Mouse (Mus musculus): ENCODE data around the gene Heatr4. TPM values are rescaled to one million over a fixed set of nuclear protein-coding genes. Genes with fewer than 3 reads are reported as not detected.
"Not testable (repeated sequence)": the region's sequence is repeated elsewhere in the genome, so short reads cannot be mapped to it uniquely, and the experiment has no call there.

Heatr4 gene
- polyA plus RNA-seq, 1 experiment from 2014 or later, result not detected

DNA sequence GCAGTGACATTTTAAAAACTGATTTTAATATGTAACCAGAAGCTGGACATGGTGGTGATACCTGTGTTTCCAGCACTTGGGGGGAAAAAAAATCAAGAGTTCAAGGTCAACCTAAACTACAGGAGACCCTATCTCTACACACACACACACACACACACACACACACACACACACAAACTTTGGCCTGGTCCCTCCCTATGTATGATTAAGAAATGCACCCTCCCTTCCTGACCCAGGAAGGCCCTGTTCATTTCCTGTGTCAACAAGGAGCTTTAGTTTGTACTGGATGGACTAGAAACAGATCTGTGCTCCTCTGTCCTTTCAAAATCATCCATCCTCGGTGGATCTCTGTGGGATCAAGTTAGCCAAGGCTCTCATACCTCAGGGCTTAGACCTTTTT is 46.1 kb downstream of the Heatr4 start:
- H3K27me3 ChIP-seq (replicated peaks; ENCODE audit: control insufficient read depth, insufficient read depth, low read length); H3K27ac ChIP-seq (ENCODE audit: low read depth, low read length); H3K4me3 ChIP-seq (ENCODE audit: low read depth, low read length); H3K9ac ChIP-seq (ENCODE audit: low read depth, low read length); H3K4me2 ChIP-seq; ATAC-seq (replicated peaks; ENCODE audit: low FRiP score); DNase-seq (ENCODE audit: low spot score); H3K36me3 ChIP-seq (ENCODE audit: control insufficient read depth, insufficient read depth, low read length); H3K9me3 ChIP-seq (ENCODE audit: control insufficient read depth, low read length): not testable (repeated sequence)
- WGBS, result 47% methylated on average over 1 of the region's 1 CpGs
- peaks cover 21% of the 10 kb centered on the region for H3K4me1 ChIP-seq (replicated peaks; ENCODE audit: control insufficient read depth, insufficient read depth, low read length)

DNA sequence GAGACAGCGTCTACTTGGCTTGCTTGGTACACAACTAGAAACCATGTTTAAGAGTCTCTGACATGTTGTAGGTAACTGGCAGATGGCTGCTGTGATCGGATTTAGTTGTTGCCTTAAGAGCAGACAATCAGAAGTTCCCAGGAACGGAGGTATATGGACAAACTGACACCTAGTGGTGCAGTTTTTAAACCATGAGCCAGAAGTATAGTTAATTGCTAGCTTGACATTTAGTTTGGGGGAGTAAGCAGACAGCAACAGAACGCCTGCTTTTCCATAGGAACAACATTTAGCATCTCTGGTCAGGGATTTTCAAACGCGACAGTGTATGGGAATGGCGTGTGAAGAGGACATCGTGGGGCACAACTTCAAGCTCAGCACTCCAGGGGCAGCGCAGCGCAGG is 47.1 kb downstream of the Heatr4 start:
- Histone ChIP-seq H3K4me3 (ENCODE audit: low read depth, low read length) (no peak overlapping the region), H3K36me3 (ENCODE audit: control insufficient read depth, insufficient read depth, low read length) (no peaks in the 10 kb centered on the region), H3K4me1 (replicated peaks; ENCODE audit: control insufficient read depth, insufficient read depth, low read length) (peaks cover 21% of the 10 kb centered on the region), H3K4me2 (no peak overlapping the region), H3K27ac (ENCODE audit: low read depth, low read length) (no peak overlapping the region), H3K9ac (ENCODE audit: low read depth, low read length) (no peak overlapping the region), H3K9me3 (ENCODE audit: control insufficient read depth, low read length) (no peaks in the 10 kb centered on the region), H3K27me3 (replicated peaks; ENCODE audit: control insufficient read depth, insufficient read depth, low read length) (no peaks in the 10 kb centered on the region)
- DNase-seq (ENCODE audit: low spot score) (no peak), ATAC-seq (replicated peaks; ENCODE audit: low FRiP score) (no peak)
- 60% methylated on average over 10 of the region's 10 CpGs for WGBS

DNA sequence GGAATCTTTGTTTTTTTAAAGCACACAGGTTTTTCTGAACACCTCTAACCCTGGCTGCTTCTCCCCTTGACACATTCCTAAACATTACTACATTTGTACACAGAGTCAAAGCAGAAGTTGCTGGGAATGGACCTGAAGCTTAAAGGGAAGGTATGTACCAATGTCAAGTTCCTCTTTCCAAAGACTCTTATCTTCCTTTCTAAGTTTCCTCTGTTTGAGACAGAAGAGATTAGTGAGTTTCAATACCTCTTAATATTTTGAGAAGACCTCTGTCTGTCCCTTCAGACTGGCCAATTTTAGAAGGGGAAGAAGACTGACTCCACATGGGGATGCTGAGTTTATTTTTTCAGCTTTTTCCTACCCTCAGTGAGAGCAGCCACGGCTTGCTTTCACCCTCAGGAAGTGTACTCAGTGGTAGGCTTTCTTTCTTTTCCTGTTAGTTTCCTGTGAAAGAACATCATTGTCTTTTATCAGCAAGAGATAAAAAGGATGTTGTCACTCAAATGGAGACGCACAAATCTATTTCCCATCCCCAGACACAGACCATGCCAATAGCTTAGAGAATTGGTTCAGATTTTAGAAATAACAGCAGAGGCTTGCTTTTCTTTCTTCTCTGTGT is 55.4 kb downstream of the Heatr4 start:
- H3K27ac ChIP-seq (ENCODE audit: low read depth, low read length), result 0 out of 2 replicates have a peak overlapping the region, but pooled peaks have one; percentile 2
- no peak for ATAC-seq (replicated peaks; ENCODE audit: low FRiP score)
- WGBS, result 4% methylated on average over 2 of the region's 2 CpGs
- H3K4me2 ChIP-seq, result no peak overlapping the region
- no peaks in the 10 kb centered on the region for H3K27me3 ChIP-seq (replicated peaks; ENCODE audit: control insufficient read depth, insufficient read depth, low read length)
- H3K36me3 ChIP-seq (ENCODE audit: control insufficient read depth, insufficient read depth, low read length), result no peaks in the 10 kb centered on the region
- H3K9ac ChIP-seq (ENCODE audit: low read depth, low read length), result no peak overlapping the region
- peaks cover 7% of the 10 kb centered on the region for H3K4me1 ChIP-seq (replicated peaks; ENCODE audit: control insufficient read depth, insufficient read depth, low read length)
- DNase-seq (ENCODE audit: low spot score), result no peak
- no peak overlapping the region for H3K4me3 ChIP-seq (ENCODE audit: low read depth, low read length)
- H3K9me3 ChIP-seq (ENCODE audit: control insufficient read depth, low read length), result no peaks in the 10 kb centered on the region

DNA sequence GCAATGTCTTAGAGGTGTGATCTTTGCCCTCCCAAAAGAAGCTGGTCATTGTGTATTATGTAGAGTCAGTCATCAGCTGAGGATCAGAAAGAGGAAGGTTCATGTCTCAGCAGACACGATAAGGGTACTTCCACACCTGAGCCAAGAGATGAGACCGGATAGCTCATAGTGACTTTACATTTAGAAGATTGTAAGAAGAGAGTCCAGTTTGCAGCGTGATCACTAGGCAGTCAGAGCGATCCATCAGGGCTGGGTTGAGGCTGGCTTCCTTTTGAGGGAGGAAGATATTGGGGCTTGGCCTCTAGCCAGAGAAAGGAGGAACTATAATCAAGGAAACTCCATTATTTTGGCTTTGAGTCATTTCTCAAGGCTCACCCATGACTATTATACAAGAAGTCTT is 56.9 kb downstream of the Heatr4 start:
- peaks cover 14% of the 10 kb centered on the region for H3K4me1 ChIP-seq (replicated peaks; ENCODE audit: control insufficient read depth, insufficient read depth, low read length)
- H3K4me3 ChIP-seq (ENCODE audit: low read depth, low read length), result no peak overlapping the region
- ATAC-seq (replicated peaks; ENCODE audit: low FRiP score) (no peak), DNase-seq (ENCODE audit: low spot score) (no peak)
- H3K27me3 ChIP-seq (replicated peaks; ENCODE audit: control insufficient read depth, insufficient read depth, low read length), result no peaks in the 10 kb centered on the region
- H3K9ac ChIP-seq (ENCODE audit: low read depth, low read length), result no peak overlapping the region
- H3K36me3 ChIP-seq (ENCODE audit: control insufficient read depth, insufficient read depth, low read length), result no peaks in the 10 kb centered on the region
- H3K9me3 ChIP-seq (ENCODE audit: control insufficient read depth, low read length), result no peaks in the 10 kb centered on the region
- no peak overlapping the region for H3K4me2 ChIP-seq
- H3K27ac ChIP-seq (ENCODE audit: low read depth, low read length), result no peak overlapping the region
- 43% methylated on average over 4 of the region's 4 CpGs for WGBS

DNA sequence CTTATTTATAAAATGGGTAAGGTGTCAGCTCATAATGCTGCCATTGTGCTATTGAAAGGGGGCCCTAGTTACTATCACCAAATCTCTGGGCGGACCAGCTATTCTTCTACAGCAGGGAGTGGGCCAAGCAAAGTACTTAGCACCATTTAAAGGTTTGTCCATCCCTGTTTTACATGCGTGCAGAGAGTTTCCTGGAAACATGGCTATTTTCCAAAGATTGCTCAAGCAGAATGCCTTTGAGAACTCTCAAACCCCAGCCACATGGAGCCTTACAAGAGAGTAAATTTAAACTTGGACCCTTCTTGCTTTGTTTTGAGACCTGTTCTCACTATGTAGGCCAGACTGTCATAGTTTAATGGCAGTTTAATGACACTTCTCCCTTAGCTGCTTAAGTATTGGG is 58.6 kb downstream of the Heatr4 start:
- Histone ChIP-seq H3K27me3 (replicated peaks; ENCODE audit: control insufficient read depth, insufficient read depth, low read length) (no peaks in the 10 kb centered on the region), H3K4me3 (ENCODE audit: low read depth, low read length) (no peak overlapping the region), H3K27ac (ENCODE audit: low read depth, low read length) (no peak overlapping the region), H3K4me1 (replicated peaks; ENCODE audit: control insufficient read depth, insufficient read depth, low read length) (peaks cover 16% of the 10 kb centered on the region), H3K36me3 (ENCODE audit: control insufficient read depth, insufficient read depth, low read length) (no peaks in the 10 kb centered on the region), H3K9ac (ENCODE audit: low read depth, low read length) (no peak overlapping the region), H3K4me2 (no peak overlapping the region), H3K9me3 (ENCODE audit: control insufficient read depth, low read length) (no peaks in the 10 kb centered on the region)
- ATAC-seq (replicated peaks; ENCODE audit: low FRiP score) (no peak), DNase-seq (ENCODE audit: low spot score) (no peak)
- 80% methylated on average over 2 of the region's 2 CpGs for WGBS

DNA sequence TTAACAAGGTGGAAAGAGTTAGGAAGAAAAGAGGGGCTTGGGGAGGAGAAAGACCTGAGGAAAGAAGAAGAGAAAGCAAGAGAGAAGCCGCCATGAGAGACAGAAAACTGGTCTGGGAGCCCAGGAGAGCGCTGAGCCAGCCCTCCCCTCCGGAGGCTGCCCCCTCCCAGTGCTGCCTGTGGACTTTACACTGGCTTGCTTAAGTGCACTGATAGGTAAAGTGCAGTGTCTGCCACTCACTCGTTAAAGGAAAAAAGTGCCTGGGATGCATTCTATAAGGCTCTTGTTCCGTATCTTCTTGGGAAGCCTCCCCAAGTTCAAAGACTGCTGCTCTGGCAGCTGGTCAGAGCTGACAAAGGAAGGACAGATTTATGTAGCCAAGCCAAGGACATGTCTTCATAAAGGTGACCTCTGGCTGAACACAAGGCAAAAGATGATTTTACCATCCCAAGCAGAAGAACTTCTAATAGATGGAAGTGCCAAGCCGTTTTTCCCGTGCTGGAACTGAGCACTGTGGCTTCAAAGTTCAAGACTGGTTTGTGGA is 59.4 kb downstream of the Heatr4 start:
- H3K9ac ChIP-seq (ENCODE audit: low read depth, low read length), result no peak overlapping the region
- H3K27ac ChIP-seq (ENCODE audit: low read depth, low read length), result no peak overlapping the region
- no peaks in the 10 kb centered on the region for H3K27me3 ChIP-seq (replicated peaks; ENCODE audit: control insufficient read depth, insufficient read depth, low read length)
- DNase-seq (ENCODE audit: low spot score) (peak; percentile 32), ATAC-seq (replicated peaks; ENCODE audit: low FRiP score) (no peak)
- H3K4me3 ChIP-seq (ENCODE audit: low read depth, low read length), result no peak overlapping the region
- H3K4me2 ChIP-seq, result peak overlapping the region; percentile 30
- WGBS, result 52% methylated on average over 7 of the region's 7 CpGs
- no peaks in the 10 kb centered on the region for H3K36me3 ChIP-seq (ENCODE audit: control insufficient read depth, insufficient read depth, low read length)
- no peaks in the 10 kb centered on the region for H3K9me3 ChIP-seq (ENCODE audit: control insufficient read depth, low read length)
- peaks cover 16% of the 10 kb centered on the region for H3K4me1 ChIP-seq (replicated peaks; ENCODE audit: control insufficient read depth, insufficient read depth, low read length)

DNA sequence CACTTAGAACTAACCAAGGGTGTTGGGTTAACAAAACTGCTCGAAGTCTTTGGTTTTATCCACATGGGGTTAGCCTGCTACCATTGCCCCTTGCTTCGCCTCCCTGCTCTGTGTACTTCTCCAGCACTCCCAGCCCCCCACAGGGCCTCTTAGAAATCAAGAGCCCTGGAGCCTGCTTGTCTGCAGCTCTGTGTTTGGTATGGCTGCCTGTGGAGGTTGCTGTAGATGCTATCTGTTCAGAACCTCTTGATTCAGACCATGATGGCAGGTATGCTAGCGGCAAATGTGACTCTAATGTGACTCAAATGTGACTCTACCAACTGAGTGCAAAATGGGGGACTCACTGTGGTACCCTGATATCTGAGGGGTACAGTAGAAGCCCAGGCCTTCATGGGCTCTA is 60.3 kb downstream of the Heatr4 start:
- 51% methylated on average over 3 of the region's 3 CpGs for WGBS
- Histone ChIP-seq H3K4me3 (ENCODE audit: low read depth, low read length) (no peak overlapping the region), H3K9ac (ENCODE audit: low read depth, low read length) (no peak overlapping the region), H3K4me1 (replicated peaks; ENCODE audit: control insufficient read depth, insufficient read depth, low read length) (peaks cover 16% of the 10 kb centered on the region), H3K36me3 (ENCODE audit: control insufficient read depth, insufficient read depth, low read length) (no peaks in the 10 kb centered on the region), H3K27me3 (replicated peaks; ENCODE audit: control insufficient read depth, insufficient read depth, low read length) (no peaks in the 10 kb centered on the region), H3K27ac (ENCODE audit: low read depth, low read length) (no peak overlapping the region), H3K9me3 (ENCODE audit: control insufficient read depth, low read length) (no peaks in the 10 kb centered on the region), H3K4me2 (no peak overlapping the region)
- DNase-seq (ENCODE audit: low spot score) (peak; percentile 28), ATAC-seq (replicated peaks; ENCODE audit: low FRiP score) (no peak)

DNA sequence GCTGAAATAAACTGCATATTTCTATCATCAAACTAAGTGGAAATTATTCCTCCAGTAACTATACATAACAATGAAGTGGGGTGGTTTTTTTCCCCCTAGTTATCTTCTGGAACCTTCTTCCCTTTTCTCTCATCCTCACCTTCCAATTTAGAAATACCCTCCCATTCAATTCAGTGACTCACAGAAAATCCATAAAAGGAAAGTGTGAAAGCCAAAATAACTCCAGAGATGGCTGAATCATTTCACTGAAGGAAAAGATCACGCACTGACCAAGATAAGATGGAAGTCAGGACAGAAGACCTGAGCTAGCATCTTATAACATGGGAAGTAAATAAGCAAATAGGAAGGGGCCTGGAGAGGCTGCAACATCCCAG is 61.2 kb downstream of the Heatr4 start:
- WGBS, result 62% methylated on average over 1 of the region's 1 CpGs
- ATAC-seq (replicated peaks; ENCODE audit: low FRiP score), result no peak
- Histone ChIP-seq H3K27me3 (replicated peaks; ENCODE audit: control insufficient read depth, insufficient read depth, low read length) (no peaks in the 10 kb centered on the region), H3K27ac (ENCODE audit: low read depth, low read length) (no peak overlapping the region), H3K9ac (ENCODE audit: low read depth, low read length) (no peak overlapping the region), H3K9me3 (ENCODE audit: control insufficient read depth, low read length) (no peaks in the 10 kb centered on the region), H3K4me2 (no peak overlapping the region), H3K4me3 (ENCODE audit: low read depth, low read length) (no peak overlapping the region), H3K4me1 (replicated peaks; ENCODE audit: control insufficient read depth, insufficient read depth, low read length) (peaks cover 12% of the 10 kb centered on the region), H3K36me3 (ENCODE audit: control insufficient read depth, insufficient read depth, low read length) (no peaks in the 10 kb centered on the region)
- DNase-seq (ENCODE audit: low spot score), result no peak

DNA sequence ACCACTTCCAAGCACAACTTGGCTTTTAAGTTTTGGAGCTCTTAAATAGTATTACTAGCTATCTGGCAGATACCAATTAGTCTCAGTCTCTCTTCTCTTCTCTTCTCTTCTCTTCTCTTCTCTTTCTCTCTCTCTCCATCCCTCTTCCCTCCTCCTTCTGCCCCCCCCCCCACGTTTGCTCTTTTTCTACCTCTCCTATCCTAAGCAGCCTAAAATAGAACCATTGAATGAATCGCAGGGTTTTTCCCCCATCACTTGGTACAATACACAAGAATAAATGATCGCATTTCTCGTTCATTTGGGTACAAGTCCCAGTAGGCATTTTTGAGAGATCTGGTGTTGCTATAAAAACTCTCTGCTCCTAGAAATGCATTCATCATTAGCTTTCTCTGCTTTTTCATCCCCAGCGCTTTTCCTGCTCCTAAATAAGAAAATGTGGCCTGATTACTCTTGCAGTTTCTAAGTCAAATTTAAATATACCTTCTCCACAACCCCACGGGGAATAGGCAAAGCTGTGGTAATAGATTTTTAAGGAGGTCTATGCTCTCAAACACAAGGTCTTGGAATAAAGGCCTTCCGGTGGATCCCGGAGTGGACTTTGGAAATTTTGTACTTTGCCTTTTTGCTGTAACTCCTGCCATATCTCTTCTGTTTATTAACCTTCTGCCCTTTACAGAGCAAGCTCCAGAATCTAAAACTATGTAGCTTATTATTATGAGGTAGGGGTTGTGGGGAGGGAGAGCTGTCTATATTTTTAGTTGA is 61.7 kb downstream of the Heatr4 start:
- Histone ChIP-seq H3K9me3 (ENCODE audit: control insufficient read depth, low read length) (no peaks in the 10 kb centered on the region), H3K4me3 (ENCODE audit: low read depth, low read length) (peak overlapping the region; percentile 81), H3K4me2 (peak overlapping the region; percentile 80), H3K4me1 (replicated peaks; ENCODE audit: control insufficient read depth, insufficient read depth, low read length) (peaks cover 12% of the 10 kb centered on the region), H3K27me3 (replicated peaks; ENCODE audit: control insufficient read depth, insufficient read depth, low read length) (no peaks in the 10 kb centered on the region), H3K9ac (ENCODE audit: low read depth, low read length) (peak overlapping the region; percentile 72), H3K36me3 (ENCODE audit: control insufficient read depth, insufficient read depth, low read length) (no peaks in the 10 kb centered on the region), H3K27ac (ENCODE audit: low read depth, low read length) (peak overlapping the region; percentile 68)
- ATAC-seq (replicated peaks; ENCODE audit: low FRiP score), result no peak
- DNase-seq (ENCODE audit: low spot score), result no peak
- 48% methylated on average over 8 of the region's 8 CpGs for WGBS
